Mouse (Mus musculus) hindbrain, embryonic 10.5 days (tissue): ENCODE measurements at regions not wholly inside any gene's neighbourhood (a gene's known extent, or its start where the extent isn't known, plus 50 kb on each side); places are given as distances from the start of the nearest gene placed in this dataset.
"Not testable (repeated sequence)": the region's sequence is repeated elsewhere in the genome, so short reads cannot be mapped to it uniquely, and the experiment has no call there.

Source experiments
- DNase-seq: peaks from one replicate; pipeline ENCODE4 v3.0.0-alpha.2; 2017; ENCODE audit warnings: low spot score
- H3K27ac ChIP-seq: fragments of 300-500 bp; sonication (generic); 2 replicates; pipeline ENCODE4 v1.5.1; 2016; ENCODE audit warnings: mild to moderate bottlenecking, moderate library complexity
- H3K27me3 ChIP-seq: fragments of 300-500 bp; sonication (generic); 2 replicates; pipeline ENCODE4 v1.6.1; 2016; ENCODE audit warnings: mild to moderate bottlenecking; ENCODE audit not compliant: poor library complexity, insufficient read depth, severe bottlenecking
- H3K36me3 ChIP-seq: fragments of 300-500 bp; sonication (generic); 2 replicates; pipeline ENCODE4 v1.6.1; 2016; ENCODE audit warnings: mild to moderate bottlenecking, moderate library complexity
- H3K4me1 ChIP-seq: fragments of 300-500 bp; sonication (generic); replicated peaks from 2 replicates; pipeline ENCODE4 v1.6.1; 2016; ENCODE audit warnings: mild to moderate bottlenecking
- H3K4me3 ChIP-seq: fragments of 300-500 bp; sonication (generic); 2 replicates; pipeline ENCODE4 v1.5.1; 2016; ENCODE audit warnings: mild to moderate bottlenecking, moderate library complexity
- H3K9me3 ChIP-seq: fragments of 300-500 bp; sonication (generic); 2 replicates; pipeline ENCODE4 v1.6.1; 2016; ENCODE audit warnings: mild to moderate bottlenecking, moderate library complexity
- WGBS: fragments of 180-500 bp; shearing (Covaris S2); methylation state at CpG from one replicate; pipeline ENCODE4 v1.1.7; 2016; 5-methylcytosine and 5-hydroxymethylcytosine counted together

GRCm38 (mm10) chr10:84301561-84301960 is 138.8 kb downstream of the Nuak1 start:
- H3K9me3 ChIP-seq = no peaks in the 10 kb centered on the region
- 0 out of 2 replicates have a peak, but pooled peaks cover 11% of the 10 kb centered on the region for H3K4me1 ChIP-seq
- H3K27ac ChIP-seq = no peak overlapping the region
- DNase-seq = no peak
- no peaks in the 10 kb centered on the region for H3K36me3 ChIP-seq
- H3K27me3 ChIP-seq = no peaks in the 10 kb centered on the region
- WGBS = 68% methylated on average over 2 of the region's 2 CpGs
- no peak overlapping the region for H3K4me3 ChIP-seq

GRCm38 (mm10) chr10:84302821-84303520 is 137.4 kb downstream of the Nuak1 start:
- 72% methylated on average over 7 of the region's 7 CpGs for WGBS
- Histone ChIP-seq H3K9me3 (no peaks in the 10 kb centered on the region), H3K27me3 (no peaks in the 10 kb centered on the region), H3K36me3 (no peaks in the 10 kb centered on the region), H3K4me3 (no peak overlapping the region), H3K27ac (no peak overlapping the region), H3K4me1 (0 out of 2 replicates have a peak, but pooled peaks cover 11% of the 10 kb centered on the region)
- DNase-seq = no peak

GRCm38 (mm10) chr10:84308746-84309145 is 131.7 kb downstream of the Nuak1 start:
- not testable (repeated sequence) for DNase-seq, H3K4me3 ChIP-seq, H3K27me3 ChIP-seq, H3K36me3 ChIP-seq, H3K4me1 ChIP-seq, H3K9me3 ChIP-seq, H3K27ac ChIP-seq
- 93% methylated on average over 17 of the region's 17 CpGs for WGBS

GRCm38 (mm10) chr10:84310653-84311052 is 129.7 kb downstream of the Nuak1 start:
- WGBS = 94% methylated on average over 5 of the region's 5 CpGs
- no peaks in the 10 kb centered on the region for H3K9me3 ChIP-seq
- no peaks in the 10 kb centered on the region for H3K36me3 ChIP-seq
- no peak overlapping the region for H3K27ac ChIP-seq
- no peak overlapping the region for H3K4me3 ChIP-seq
- DNase-seq = no peak
- H3K27me3 ChIP-seq = no peaks in the 10 kb centered on the region
- H3K4me1 ChIP-seq = peaks cover 7% of the 10 kb centered on the region

GRCm38 (mm10) chr10:84312656-84313055 is 127.7 kb downstream of the Nuak1 start:
- H3K4me3 ChIP-seq = no peak overlapping the region
- no peaks in the 10 kb centered on the region for H3K36me3 ChIP-seq
- no peaks in the 10 kb centered on the region for H3K27me3 ChIP-seq
- H3K27ac ChIP-seq = no peak overlapping the region
- H3K4me1 ChIP-seq = peaks cover 7% of the 10 kb centered on the region
- H3K9me3 ChIP-seq = no peaks in the 10 kb centered on the region
- DNase-seq = no peak
- 32% methylated on average over 7 of the region's 7 CpGs for WGBS

GRCm38 (mm10) chr10:84316857-84317256 is 123.5 kb downstream of the Nuak1 start:
- Histone ChIP-seq H3K27me3 (no peaks in the 10 kb centered on the region), H3K4me3 (no peak overlapping the region), H3K36me3 (no peaks in the 10 kb centered on the region), H3K27ac (no peak overlapping the region), H3K4me1 (peaks cover 14% of the 10 kb centered on the region), H3K9me3 (no peaks in the 10 kb centered on the region)
- WGBS = 91% methylated on average over 1 of the region's 1 CpGs
- no peak for DNase-seq

GRCm38 (mm10) chr10:84317960-84318359 is 122.4 kb downstream of the Nuak1 start:
- Histone ChIP-seq H3K36me3 (no peaks in the 10 kb centered on the region), H3K9me3 (no peaks in the 10 kb centered on the region), H3K4me3 (no peak overlapping the region), H3K27ac (no peak overlapping the region), H3K27me3 (no peaks in the 10 kb centered on the region), H3K4me1 (peaks cover 8% of the 10 kb centered on the region; the same call in 1 of the 2 replicates)
- WGBS = 40% methylated on average over 5 of the region's 5 CpGs
- no peak for DNase-seq
